Mouse (Mus musculus) heart, embryonic 15.5 days (tissue): Measurements from ENCODE around the gene Ednrb. TPM values are rescaled to one million over a fixed set of nuclear protein-coding genes. Genes with fewer than 3 reads are reported as not detected.
A peak's percentile ranks its signal among the peaks of the same experiment; 100 is the strongest.
"Not testable (repeated sequence)": the region's sequence is repeated elsewhere in the genome, so short reads cannot be mapped to it uniquely, and the experiment has no call there.

Source experiments
- ATAC-seq: fragments of 200-750 bp; cut with Nextera tagmentation; replicated peaks from 2 replicates; pipeline ENCODE4 v1.8.0; 2017; ENCODE audit warnings: low read depth, moderate TSS enrichment; ENCODE audit not compliant: insufficient number of reproducible peaks, insufficient read depth, low FRiP score
- H3K27ac ChIP-seq: fragments of 300-500 bp; sonication (generic); 2 replicates; pipeline ENCODE4 v1.5.1; 2015; ENCODE audit warnings: mild to moderate bottlenecking, inconsistent platforms
- H3K27me3 ChIP-seq: fragments of 300-500 bp; sonication (generic); 2 replicates; pipeline ENCODE4 v1.6.1; 2015; ENCODE audit warnings: inconsistent platforms
- H3K36me3 ChIP-seq: fragments of 300-500 bp; sonication (generic); 2 replicates; pipeline ENCODE4 v1.6.1; 2015; ENCODE audit warnings: mild to moderate bottlenecking, inconsistent platforms
- H3K4me1 ChIP-seq: fragments of 300-500 bp; sonication (generic); replicated peaks from 2 replicates; pipeline ENCODE4 v1.6.1; 2015; ENCODE audit warnings: inconsistent platforms
- H3K4me2 ChIP-seq: fragments of 300-500 bp; sonication (generic); 2 replicates; pipeline ENCODE4 v1.6.1; 2015; ENCODE audit warnings: inconsistent platforms, mild to moderate bottlenecking, moderate library complexity
- H3K4me3 ChIP-seq: fragments of 300-500 bp; sonication (generic); 2 replicates; pipeline ENCODE4 v1.5.1; 2015; ENCODE audit warnings: mild to moderate bottlenecking, inconsistent platforms
- H3K9ac ChIP-seq: fragments of 300-500 bp; sonication (generic); 2 replicates; pipeline ENCODE4 v1.6.1; 2015; ENCODE audit warnings: mild to moderate bottlenecking, inconsistent platforms
- H3K9me3 ChIP-seq: fragments of 300-500 bp; sonication (generic); replicated peaks from 2 replicates; pipeline ENCODE4 v1.6.1; 2016; ENCODE audit warnings: inconsistent platforms
- WGBS: fragments of 180-500 bp; shearing (Covaris S2); methylation state at CpG from one replicate; pipeline ENCODE4 v1.1.7; 2015; ENCODE audit warnings: mixed read lengths; 5-methylcytosine and 5-hydroxymethylcytosine counted together
- polyA plus RNA-seq: library from polyadenylated mRNA; unstranded; fragments of >200 nt; fragmentation: Nextera tagmentation; extraction: Ambion mirVana; gene quantifications from 2 replicates; pipeline ENCODE4 v1.2.1, GENCODE M21; 2015

Gene Ednrb
- polyA plus RNA-seq, 1 experiment from 2014 or later, result 70.4 TPM

DNA sequence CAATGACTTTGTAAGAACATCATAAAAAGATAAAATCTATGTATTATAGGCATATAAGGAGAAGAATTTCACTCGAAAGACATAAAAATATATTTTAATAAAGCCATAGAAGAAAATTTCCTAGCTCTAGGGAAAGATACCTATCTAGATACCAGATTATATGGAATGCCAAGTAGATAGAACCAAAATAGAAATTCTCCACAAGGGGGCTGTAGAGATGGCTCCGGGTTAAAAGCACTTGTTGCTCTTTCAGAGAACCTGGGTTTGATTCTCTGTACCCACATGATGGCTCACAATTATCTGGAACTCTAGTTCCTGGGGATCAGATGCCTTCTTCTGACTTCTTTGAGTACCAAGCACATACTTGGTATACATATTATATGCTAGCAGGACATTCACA, 56.7 kb downstream of the Ednrb start:
- no peaks in the 10 kb centered on the region for H3K9me3 ChIP-seq
- H3K4me1 ChIP-seq, result no peaks in the 10 kb centered on the region
- no peak overlapping the region for H3K27ac ChIP-seq
- 71% methylated on average over 2 of the region's 2 CpGs for WGBS
- no peak for ATAC-seq
- no peaks in the 10 kb centered on the region for H3K36me3 ChIP-seq
- no peak overlapping the region for H3K4me3 ChIP-seq
- no peaks in the 10 kb centered on the region for H3K27me3 ChIP-seq
- no peak overlapping the region for H3K4me2 ChIP-seq
- no peak overlapping the region for H3K9ac ChIP-seq

- no peak overlapping the region for H3K27ac ChIP-seq
- peak overlapping the region; percentile 29; the same call in 1 of the 2 replicates for H3K4me2 ChIP-seq
- no peak; the same call in 1 of the 2 replicates for ATAC-seq
- H3K36me3 ChIP-seq, result no peaks in the 10 kb centered on the region
- no peak overlapping the region for H3K9ac ChIP-seq
- WGBS, result 53% methylated on average over 9 of the region's 9 CpGs
- no peak overlapping the region for H3K4me3 ChIP-seq
- H3K4me1 ChIP-seq, result no peaks in the 10 kb centered on the region
- H3K9me3 ChIP-seq, result no peaks in the 10 kb centered on the region
- H3K27me3 ChIP-seq, result no peaks in the 10 kb centered on the region
Measured at GRCm38 (mm10) chr14:103785096-103785965, 58.9 kb downstream of the Ednrb start.

GRCm38 (mm10) chr14:103780336-103780735, 63.9 kb downstream of the Ednrb start:
- not testable (repeated sequence) for H3K27me3 ChIP-seq, H3K27ac ChIP-seq, H3K36me3 ChIP-seq, H3K4me1 ChIP-seq, H3K9ac ChIP-seq, H3K9me3 ChIP-seq, ATAC-seq, H3K4me3 ChIP-seq, H3K4me2 ChIP-seq
- 89% methylated on average over 6 of the region's 6 CpGs for WGBS

DNA sequence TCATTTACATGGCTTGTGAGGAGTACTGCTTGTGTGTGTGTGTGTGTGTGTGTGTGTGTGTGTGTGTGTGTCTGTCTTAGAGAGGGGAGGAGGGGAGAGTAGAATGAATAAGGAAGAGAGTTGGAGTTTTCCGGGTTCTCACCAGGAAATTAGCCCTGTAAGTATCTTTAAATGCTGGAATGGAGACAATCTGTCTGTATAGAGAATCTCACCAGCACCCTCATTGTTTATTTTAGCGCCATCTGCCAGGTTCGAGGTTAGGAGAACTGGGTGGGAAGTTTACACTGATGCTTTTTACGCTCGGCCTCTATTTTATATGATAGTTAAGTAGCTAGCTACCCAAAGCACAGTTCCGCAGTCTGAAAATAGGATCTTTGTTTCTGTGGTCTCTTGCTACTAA, 64.9 kb downstream of the Ednrb start:
- H3K27me3 ChIP-seq, result no peaks in the 10 kb centered on the region
- no peak overlapping the region for H3K4me2 ChIP-seq
- H3K9ac ChIP-seq, result no peak overlapping the region
- WGBS, result 81% methylated on average over 6 of the region's 6 CpGs
- no peak overlapping the region for H3K27ac ChIP-seq
- no peaks in the 10 kb centered on the region for H3K9me3 ChIP-seq
- no peak for ATAC-seq
- no peaks in the 10 kb centered on the region for H3K36me3 ChIP-seq
- H3K4me3 ChIP-seq, result no peak overlapping the region
- H3K4me1 ChIP-seq, result no peaks in the 10 kb centered on the region

DNA sequence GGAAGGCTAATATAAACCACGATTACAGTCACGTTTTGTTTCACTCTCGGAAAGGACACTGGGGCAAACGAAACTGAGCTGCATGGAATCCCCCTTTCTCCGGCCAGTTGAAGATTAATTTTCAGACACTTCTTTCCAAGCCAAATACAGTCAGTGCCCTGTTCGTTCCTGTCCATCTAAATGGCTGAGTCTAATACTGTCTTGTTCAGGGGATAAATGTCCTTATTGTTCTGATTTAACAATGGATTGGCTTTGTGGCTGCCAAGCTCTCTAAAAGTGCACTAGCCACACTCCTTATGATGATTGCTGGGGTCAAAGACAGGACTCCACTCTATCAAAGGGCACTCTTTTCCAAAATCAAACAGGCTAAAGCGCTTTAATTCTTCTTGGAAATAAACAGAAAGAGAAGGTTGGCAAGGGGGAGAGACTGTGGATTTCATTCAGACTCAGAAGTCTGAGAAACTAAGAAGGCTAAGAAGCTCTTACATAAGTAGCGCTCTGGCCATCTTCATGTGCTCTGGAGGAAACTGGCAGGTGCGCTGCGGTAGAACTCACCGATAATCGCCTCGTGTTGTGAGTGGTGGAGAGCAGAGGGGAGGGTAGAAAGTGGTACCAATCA, 65.6 kb downstream of the Ednrb start:
- Histone ChIP-seq H3K27ac (no peak overlapping the region), H3K36me3 (no peaks in the 10 kb centered on the region)

DNA sequence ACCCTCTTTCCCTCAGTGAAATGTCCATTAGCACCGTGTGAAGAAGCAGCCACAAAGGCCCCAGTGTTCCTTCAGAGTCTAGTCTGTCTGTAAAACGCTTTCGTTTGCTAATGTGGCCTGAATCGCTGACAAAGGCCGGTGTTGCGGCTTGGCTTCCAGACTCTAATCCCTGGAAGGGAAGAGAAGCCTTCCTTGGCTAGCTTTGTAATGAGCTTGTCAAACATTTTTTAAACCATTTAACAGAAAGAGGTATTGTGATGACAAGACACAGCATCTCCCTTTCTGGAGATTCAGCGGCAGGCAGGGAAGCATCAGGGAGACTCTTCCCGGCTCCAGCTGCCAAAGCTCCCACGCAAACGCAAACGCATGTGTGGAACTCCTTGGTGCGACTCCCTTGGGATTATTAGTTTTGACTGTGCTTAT, 66.2 kb downstream of the Ednrb start:
- H3K36me3 ChIP-seq, result no peaks in the 10 kb centered on the region
- no peaks in the 10 kb centered on the region for H3K27me3 ChIP-seq
- H3K4me1 ChIP-seq, result no peaks in the 10 kb centered on the region
- peak overlapping the region; percentile 32 for H3K4me3 ChIP-seq
- H3K27ac ChIP-seq, result peak overlapping the region; percentile 19
- ATAC-seq, result no peak
- 28% methylated on average over 12 of the region's 12 CpGs for WGBS
- H3K4me2 ChIP-seq, result peak overlapping the region; percentile 55
- no peak overlapping the region for H3K9ac ChIP-seq
- no peaks in the 10 kb centered on the region for H3K9me3 ChIP-seq

More for the DNA sequence above, 65.6 kb downstream of the Ednrb start:
- Histone ChIP-seq H3K4me1 (no peaks in the 10 kb centered on the region), H3K4me3 (peak overlapping the region; percentile 32), H3K9ac (no peak overlapping the region), H3K9me3 (no peaks in the 10 kb centered on the region), H3K4me2 (peak overlapping the region; percentile 55), H3K27me3 (no peaks in the 10 kb centered on the region)
- 61% methylated on average over 13 of the region's 13 CpGs for WGBS
- no peak for ATAC-seq

GRCm38 (mm10) chr14:103777386-103777785, 66.8 kb downstream of the Ednrb start:
- H3K27me3 ChIP-seq, result no peaks in the 10 kb centered on the region
- no peak overlapping the region for H3K4me2 ChIP-seq
- no peak for ATAC-seq
- no peaks in the 10 kb centered on the region for H3K36me3 ChIP-seq
- no peak overlapping the region for H3K4me3 ChIP-seq
- H3K4me1 ChIP-seq, result no peaks in the 10 kb centered on the region
- WGBS, result 63% methylated on average over 4 of the region's 4 CpGs
- no peak overlapping the region for H3K27ac ChIP-seq
- no peak overlapping the region for H3K9ac ChIP-seq
- no peaks in the 10 kb centered on the region for H3K9me3 ChIP-seq

DNA sequence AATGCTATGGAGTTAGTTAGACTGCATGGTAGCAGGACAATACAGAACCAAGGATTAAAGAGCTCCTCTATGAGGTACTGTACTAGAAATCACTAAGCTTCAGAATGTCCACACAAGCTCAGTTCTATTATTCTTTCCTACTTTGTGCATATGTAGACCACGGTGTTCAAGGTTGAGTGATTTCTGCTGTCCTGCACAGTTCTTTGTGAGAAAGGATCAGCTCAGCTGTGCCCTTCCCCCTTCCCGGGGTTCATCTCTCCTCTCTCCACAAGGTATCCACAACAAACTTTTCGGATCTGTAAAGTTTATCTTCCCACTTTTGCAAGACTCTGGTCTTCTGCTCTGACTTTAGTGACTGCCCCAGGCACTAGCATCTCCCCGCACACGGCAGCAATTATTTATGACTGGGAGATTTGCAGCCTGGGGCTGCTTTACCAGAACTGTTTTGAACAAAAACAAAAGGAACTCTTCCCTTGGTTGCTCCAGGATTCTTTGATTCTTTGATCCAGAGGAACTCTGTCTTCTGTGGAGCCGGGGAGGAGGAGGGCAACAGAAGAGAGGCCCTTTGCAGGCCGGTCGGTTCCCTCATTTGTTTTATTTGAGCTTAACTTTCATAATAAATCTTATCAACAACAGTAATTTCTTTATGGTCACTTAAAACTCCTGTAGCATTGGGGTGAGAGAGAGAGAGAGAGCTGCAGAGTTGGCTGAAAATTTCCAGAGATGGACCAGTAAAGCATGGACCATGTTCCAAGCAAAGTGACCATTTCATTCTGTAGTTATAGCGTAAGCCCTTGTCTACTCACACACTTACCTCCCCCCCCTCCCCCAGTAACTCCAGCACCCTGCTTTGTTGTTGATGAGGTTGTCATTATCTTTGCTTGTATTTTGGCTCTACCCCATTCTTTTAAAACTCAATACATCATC, 74.6 kb downstream of the Ednrb start:
- H3K27ac ChIP-seq, result no peak overlapping the region
- H3K4me3 ChIP-seq, result no peak overlapping the region
- 67% methylated on average over 9 of the region's 9 CpGs for WGBS
- no peak overlapping the region for H3K4me2 ChIP-seq
- H3K36me3 ChIP-seq, result no peaks in the 10 kb centered on the region
- no peak for ATAC-seq
- no peaks in the 10 kb centered on the region for H3K9me3 ChIP-seq
- H3K4me1 ChIP-seq, result no peaks in the 10 kb centered on the region
- H3K27me3 ChIP-seq, result no peaks in the 10 kb centered on the region
- no peak overlapping the region for H3K9ac ChIP-seq

- H3K27me3 ChIP-seq, result no peaks in the 10 kb centered on the region
- WGBS, result 62% methylated on average over 6 of the region's 6 CpGs
- ATAC-seq, result no peak
- no peak overlapping the region for H3K27ac ChIP-seq
- no peaks in the 10 kb centered on the region for H3K9me3 ChIP-seq
- no peak overlapping the region for H3K9ac ChIP-seq
- no peaks in the 10 kb centered on the region for H3K4me1 ChIP-seq
- no peak overlapping the region for H3K4me3 ChIP-seq
- no peak overlapping the region for H3K4me2 ChIP-seq
- no peaks in the 10 kb centered on the region for H3K36me3 ChIP-seq
Measured at GRCm38 (mm10) chr14:103767488-103767887, 76.7 kb downstream of the Ednrb start.
